Mouse (Mus musculus) cerebellum, postnatal 36 days (tissue): ENCODE data around the gene Ttyh3.

Experiments
- DNase-seq, 2 experiments: peaks; one replicate each; pipeline ENCODE4 v3.0.0; 2021 to 2022; ENCODE audit warnings: mixed read lengths in 2 of 2

The Ttyh3 gene

GRCm38 (mm10) chr5:140651231-140651630 is 2.4 kb upstream of the Ttyh3 start:
- DNase-seq: no peak

GRCm38 (mm10) chr5:140649881-140650414 is 1.1 kb upstream of the Ttyh3 start:
- no peak for DNase-seq

- DNase-seq: peak; percentile 94 to 99
Measured at GRCm38 (mm10) chr5:140649101-140649667, 353 bp upstream of the Ttyh3 start.

- peak; percentile 55 to 65 for DNase-seq
Measured at GRCm38 (mm10) chr5:140647821-140648518, 861 bp downstream of the Ttyh3 start.

- peak; percentile 51 to 58 for DNase-seq
Measured at GRCm38 (mm10) chr5:140647031-140647760, 1.6 kb downstream of the Ttyh3 start.

- no peak for DNase-seq
Measured at GRCm38 (mm10) chr5:140646171-140646570, 2.7 kb downstream of the Ttyh3 start.

- DNase-seq: no peak
Measured at GRCm38 (mm10) chr5:140645454-140645853, 3.4 kb downstream of the Ttyh3 start.

GRCm38 (mm10) chr5:140644702-140645201 is 4.1 kb downstream of the Ttyh3 start:
- no peak for DNase-seq

- no peak for DNase-seq
Measured at GRCm38 (mm10) chr5:140644263-140644662, 4.6 kb downstream of the Ttyh3 start.

GRCm38 (mm10) chr5:140642076-140642475 is 6.8 kb downstream of the Ttyh3 start:
- no peak for DNase-seq

GRCm38 (mm10) chr5:140641254-140641928 is 7.4 kb downstream of the Ttyh3 start:
- DNase-seq: no peak

GRCm38 (mm10) chr5:140640812-140641211 is 8.0 kb downstream of the Ttyh3 start:
- DNase-seq: no peak

- peak; percentile 28 to 42 for DNase-seq
Measured at GRCm38 (mm10) chr5:140639871-140640270, 9.0 kb downstream of the Ttyh3 start.

GRCm38 (mm10) chr5:140639312-140639711 is 9.5 kb downstream of the Ttyh3 start:
- DNase-seq: peak in 1 of 2 experiments; percentile 24

- DNase-seq: no peak
Measured at GRCm38 (mm10) chr5:140638484-140638883, 10.3 kb downstream of the Ttyh3 start.

GRCm38 (mm10) chr5:140637989-140638388 is 10.8 kb downstream of the Ttyh3 start:
- no peak for DNase-seq

GRCm38 (mm10) chr5:140637058-140637410 is 11.8 kb downstream of the Ttyh3 start:
- DNase-seq: no peak

- DNase-seq: no peak
Measured at GRCm38 (mm10) chr5:140636316-140637057, 12.3 kb downstream of the Ttyh3 start.

- DNase-seq: no peak
Measured at GRCm38 (mm10) chr5:140634798-140635722, 13.8 kb downstream of the Ttyh3 start.

- no peak for DNase-seq
Measured at GRCm38 (mm10) chr5:140633432-140633831, 15.4 kb downstream of the Ttyh3 start.

- no peak for DNase-seq
Measured at GRCm38 (mm10) chr5:140628995-140629394, 19.8 kb downstream of the Ttyh3 start.
